Mouse (Mus musculus): ENCODE data around the gene Fam102a.

Fam102a gene

GRCm38 (mm10) chr2:32607262-32607947, 72.3 kb downstream of the Fam102a start:
- DNase-seq (ENCODE audit: low read depth, low spot score), result no peak

GRCm38 (mm10) chr2:32608141-32608777, 73.1 kb downstream of the Fam102a start:
- DNase-seq (ENCODE audit: low read depth, low spot score), result no peak

GRCm38 (mm10) chr2:32608778-32609435, 73.8 kb downstream of the Fam102a start:
- DNase-seq (ENCODE audit: low read depth, low spot score), result no peak

GRCm38 (mm10) chr2:32610610-32611229, 75.6 kb downstream of the Fam102a start:
- DNase-seq (ENCODE audit: low read depth, low spot score), result no peak

- DNase-seq (ENCODE audit: low read depth, low spot score), result no peak
These were observed 77.1 kb downstream of the Fam102a start for GRCm38 (mm10) chr2:32612274-32612673.

GRCm38 (mm10) chr2:32617109-32617508, 82.0 kb downstream of the Fam102a start:
- no peak for DNase-seq (ENCODE audit: low read depth, low spot score)

- no peak for DNase-seq (ENCODE audit: low read depth, low spot score)
These were observed 82.5 kb downstream of the Fam102a start for GRCm38 (mm10) chr2:32617601-32618000.

- DNase-seq (ENCODE audit: low read depth, low spot score), result no peak
These were observed 82.9 kb downstream of the Fam102a start for GRCm38 (mm10) chr2:32618051-32618450.
